Mouse (Mus musculus): ENCODE measurements around the gene Tmem125. TPM values are rescaled to one million over a fixed set of nuclear protein-coding genes. Genes with fewer than 3 reads are reported as not detected.

Gene Tmem125
- polyA plus RNA-seq, 1 experiment = not detected

- Histone ChIP-seq H3ac (ENCODE audit: control insufficient read depth, insufficient read length, low read depth) (no peak overlapping the region), H3K79me3 (ENCODE audit: low read depth) (no peaks in the 10 kb centered on the region), H3K36me3 (ENCODE audit: control insufficient read depth, insufficient read depth) (no peaks in the 10 kb centered on the region), H3K27me3 (ENCODE audit: control insufficient read depth, insufficient read depth, insufficient read length) (peaks cover 79% of the 10 kb centered on the region), H3K4me3 (ENCODE audit: insufficient read depth, poor library complexity, severe bottlenecking) (no peak overlapping the region), H3K79me2 (ENCODE audit: control insufficient read depth, insufficient read depth) (no peaks in the 10 kb centered on the region)
- TF ChIP-seq MAX (IDR thresholded peaks at IDR 0.05) (no peak), FOSL1 (IDR thresholded peaks at IDR 0.05; ENCODE audit: insufficient read depth, low read length, poor library complexity, severe bottlenecking) (no peak), CTCF (IDR thresholded peaks at IDR 0.05; ENCODE audit: control insufficient read depth, insufficient read depth, insufficient read length) (peak; percentile 65)
These were observed 32.3 kb upstream of the Tmem125 start for GRCm38 (mm10) chr4:118576097-118576496.

GRCm38 (mm10) chr4:118571441-118571840, 27.6 kb upstream of the Tmem125 start:
- Histone ChIP-seq H3K4me3 (ENCODE audit: insufficient read depth, poor library complexity, severe bottlenecking) (no peak overlapping the region), H3K36me3 (ENCODE audit: control insufficient read depth, insufficient read depth) (no peaks in the 10 kb centered on the region), H3K27me3 (ENCODE audit: control insufficient read depth, insufficient read depth, insufficient read length) (peaks cover 70% of the 10 kb centered on the region), H3ac (ENCODE audit: control insufficient read depth, insufficient read length, low read depth) (no peak overlapping the region), H3K79me2 (ENCODE audit: control insufficient read depth, insufficient read depth) (no peaks in the 10 kb centered on the region), H3K79me3 (ENCODE audit: low read depth) (no peaks in the 10 kb centered on the region)
- TF ChIP-seq USF1 (IDR thresholded peaks at IDR 0.05; ENCODE audit: low read depth) (no peak), CTCF (IDR thresholded peaks at IDR 0.05; ENCODE audit: control insufficient read depth, insufficient read depth, insufficient read length) (no peak), MYOG (IDR thresholded peaks at IDR 0.05; ENCODE audit: control insufficient read depth, extremely low read depth, insufficient read length) (no peak), FOSL1 (IDR thresholded peaks at IDR 0.05; ENCODE audit: insufficient read depth, low read length, poor library complexity, severe bottlenecking) (no peak), MYOD1 (IDR thresholded peaks at IDR 0.05; ENCODE audit: control insufficient read depth, insufficient read length, low read depth) (no peak), MAX (IDR thresholded peaks at IDR 0.05) (no peak), CEBPB (IDR thresholded peaks at IDR 0.05; ENCODE audit: low read depth) (no peak)

- TF ChIP-seq MYOD1 (IDR thresholded peaks at IDR 0.05; ENCODE audit: control insufficient read depth, insufficient read length, low read depth) (no peak), FOSL1 (IDR thresholded peaks at IDR 0.05; ENCODE audit: insufficient read depth, low read length, poor library complexity, severe bottlenecking) (no peak), MYOG (IDR thresholded peaks at IDR 0.05; ENCODE audit: control insufficient read depth, extremely low read depth, insufficient read length) (no peak), MAX (IDR thresholded peaks at IDR 0.05) (no peak), CTCF (IDR thresholded peaks at IDR 0.05; ENCODE audit: control insufficient read depth, insufficient read depth, insufficient read length) (no peak)
- Histone ChIP-seq H3K79me2 (ENCODE audit: control insufficient read depth, insufficient read depth) (no peaks in the 10 kb centered on the region), H3K27me3 (ENCODE audit: control insufficient read depth, insufficient read depth, insufficient read length) (peaks cover 61% of the 10 kb centered on the region), H3ac (ENCODE audit: control insufficient read depth, insufficient read length, low read depth) (no peak overlapping the region), H3K79me3 (ENCODE audit: low read depth) (no peaks in the 10 kb centered on the region), H3K36me3 (ENCODE audit: control insufficient read depth, insufficient read depth) (no peaks in the 10 kb centered on the region), H3K4me3 (ENCODE audit: insufficient read depth, poor library complexity, severe bottlenecking) (no peak overlapping the region)
These were observed 25.5 kb upstream of the Tmem125 start for GRCm38 (mm10) chr4:118569320-118569719.

DNA sequence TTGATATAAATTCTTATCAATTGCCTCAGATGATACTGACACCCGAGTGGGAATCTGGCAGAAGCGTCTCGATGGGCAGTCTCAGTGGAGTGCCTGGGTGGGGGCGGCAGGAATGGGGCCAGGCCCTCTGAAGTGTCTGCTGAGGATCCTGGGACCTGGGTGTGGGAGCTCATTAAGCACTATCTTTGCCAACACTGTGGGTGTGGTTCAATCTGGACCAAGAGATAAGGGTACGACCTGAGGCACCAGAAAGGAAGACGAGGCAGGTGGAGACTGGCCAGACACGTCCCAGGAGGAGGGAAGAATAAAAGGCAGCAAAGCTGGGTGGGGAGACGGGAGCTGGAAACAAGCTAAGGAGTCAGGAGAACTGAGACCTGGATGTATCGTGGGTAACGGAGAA, 24.9 kb upstream of the Tmem125 start:
- no peaks in the 10 kb centered on the region for H3K79me2 ChIP-seq (ENCODE audit: control insufficient read depth, insufficient read depth)
- H3K4me3 ChIP-seq (ENCODE audit: insufficient read depth, poor library complexity, severe bottlenecking) = no peak overlapping the region
- H3ac ChIP-seq (ENCODE audit: control insufficient read depth, insufficient read length, low read depth) = no peak overlapping the region
- H3K36me3 ChIP-seq (ENCODE audit: control insufficient read depth, insufficient read depth) = no peaks in the 10 kb centered on the region
- H3K79me3 ChIP-seq (ENCODE audit: low read depth) = no peaks in the 10 kb centered on the region
- peaks cover 62% of the 10 kb centered on the region for H3K27me3 ChIP-seq (ENCODE audit: control insufficient read depth, insufficient read depth, insufficient read length)
- TF ChIP-seq MYOD1 (IDR thresholded peaks at IDR 0.05; ENCODE audit: control insufficient read depth, insufficient read length, low read depth) = no peak

GRCm38 (mm10) chr4:118566161-118566676, 22.4 kb upstream of the Tmem125 start:
- H3K79me2 ChIP-seq (ENCODE audit: control insufficient read depth, insufficient read depth) = no peaks in the 10 kb centered on the region
- no peak overlapping the region for H3K4me3 ChIP-seq (ENCODE audit: insufficient read depth, poor library complexity, severe bottlenecking)
- no peak for TF ChIP-seq USF1 (IDR thresholded peaks at IDR 0.05; ENCODE audit: low read depth)
- TF ChIP-seq CTCF (IDR thresholded peaks at IDR 0.05; ENCODE audit: control insufficient read depth, insufficient read depth, insufficient read length) = peak; percentile 94
- no peaks in the 10 kb centered on the region for H3K36me3 ChIP-seq (ENCODE audit: control insufficient read depth, insufficient read depth)
- H3ac ChIP-seq (ENCODE audit: control insufficient read depth, insufficient read length, low read depth) = no peak overlapping the region
- H3K79me3 ChIP-seq (ENCODE audit: low read depth) = no peaks in the 10 kb centered on the region
- peaks cover 46% of the 10 kb centered on the region for H3K27me3 ChIP-seq (ENCODE audit: control insufficient read depth, insufficient read depth, insufficient read length)

- H3K79me2 ChIP-seq (ENCODE audit: control insufficient read depth, insufficient read depth) = no peaks in the 10 kb centered on the region
- no peak overlapping the region for H3K4me3 ChIP-seq (ENCODE audit: insufficient read depth, poor library complexity, severe bottlenecking)
- H3K79me3 ChIP-seq (ENCODE audit: low read depth) = no peaks in the 10 kb centered on the region
- H3K27me3 ChIP-seq (ENCODE audit: control insufficient read depth, insufficient read depth, insufficient read length) = peaks cover 45% of the 10 kb centered on the region
- no peaks in the 10 kb centered on the region for H3K36me3 ChIP-seq (ENCODE audit: control insufficient read depth, insufficient read depth)
- TF ChIP-seq CEBPB (IDR thresholded peaks at IDR 0.05; ENCODE audit: low read depth) (no peak), FOSL1 (IDR thresholded peaks at IDR 0.05; ENCODE audit: insufficient read depth, low read length, poor library complexity, severe bottlenecking) (no peak), MYOG (IDR thresholded peaks at IDR 0.05; ENCODE audit: control insufficient read depth, extremely low read depth, insufficient read length) (no peak), MAX (IDR thresholded peaks at IDR 0.05) (no peak), MYOD1 (IDR thresholded peaks at IDR 0.05; ENCODE audit: control insufficient read depth, insufficient read length, low read depth) (no peak), USF1 (IDR thresholded peaks at IDR 0.05; ENCODE audit: low read depth) (no peak), CTCF (IDR thresholded peaks at IDR 0.05; ENCODE audit: control insufficient read depth, insufficient read depth, insufficient read length) (no peak)
- no peak overlapping the region for H3ac ChIP-seq (ENCODE audit: control insufficient read depth, insufficient read length, low read depth)
These were observed 21.1 kb upstream of the Tmem125 start for GRCm38 (mm10) chr4:118564926-118565279.

Measured in C2C12 (cell line).